Mouse (Mus musculus) kidney, postnatal 0 days (tissue): Measurements from ENCODE around the gene Wnt3a. TPM values are rescaled to one million over a fixed set of nuclear protein-coding genes. Genes with fewer than 3 reads are reported as not detected.
"Not testable (repeated sequence)": the region's sequence is repeated elsewhere in the genome, so short reads cannot be mapped to it uniquely, and the experiment has no call there.

ENCODE experiments used
- ATAC-seq: fragments of 200-750 bp; cut with Nextera tagmentation; replicated peaks from 2 replicates; pipeline ENCODE4 v1.8.0; 2017; ENCODE audit warnings: low read depth, moderate number of reproducible peaks, moderate TSS enrichment, moderate library complexity; ENCODE audit not compliant: low FRiP score
- DNase-seq: peaks from one replicate; pipeline ENCODE4 v3.0.0-alpha.2; 2016; ENCODE audit warnings: low spot score
- H3K27ac ChIP-seq: fragments of 300-500 bp; sonication (generic); 2 replicates; pipeline ENCODE4 v1.5.1; 2014; ENCODE audit warnings: mild to moderate bottlenecking
- H3K27me3 ChIP-seq: fragments of 300-500 bp; sonication (generic); 2 replicates; pipeline ENCODE4 v1.6.1; 2014; ENCODE audit warnings: low read length, mixed read lengths; ENCODE audit not compliant: insufficient read depth
- H3K36me3 ChIP-seq: fragments of 300-500 bp; sonication (generic); 2 replicates; pipeline ENCODE4 v1.6.1; 2014; ENCODE audit warnings: low read length, mixed read lengths; ENCODE audit not compliant: insufficient read depth
- H3K4me1 ChIP-seq: fragments of 300-500 bp; sonication (generic); replicated peaks from 2 replicates; pipeline ENCODE4 v1.6.1; 2014; ENCODE audit warnings: antibody characterized with exemption, low read length, mixed read lengths; ENCODE audit not compliant: insufficient read depth
- H3K4me2 ChIP-seq: fragments of 300-500 bp; sonication (generic); 2 replicates; pipeline ENCODE4 v1.6.1; 2014; ENCODE audit warnings: mild to moderate bottlenecking, low read length, moderate library complexity, mixed read lengths
- H3K4me3 ChIP-seq: fragments of 300-500 bp; sonication (generic); replicated peaks from 2 replicates; pipeline ENCODE4 v1.5.1; 2014; ENCODE audit warnings: low read depth, low read length
- H3K9ac ChIP-seq: fragments of 300-500 bp; sonication (generic); 2 replicates; pipeline ENCODE4 v1.6.1; 2014; ENCODE audit warnings: low read depth, low read length
- H3K9me3 ChIP-seq: fragments of 300-500 bp; sonication (generic); replicated peaks from 2 replicates; pipeline ENCODE4 v1.6.1; 2016; ENCODE audit warnings: low read length, inconsistent platforms, mixed read lengths
- CTCF ChIP-seq: IDR thresholded peaks from 2 replicates; pipeline ENCODE4 v1.5.1; 2016; ENCODE audit warnings: antibody characterized with exemption, low read depth, mild to moderate bottlenecking, moderate library complexity
- WGBS: fragments of 180-500 bp; shearing (Covaris S2); extraction: QIAGEN DNeasy Blood & Tissue Kit; methylation state at CpG from one replicate; pipeline ENCODE4 v1.1.7; 2014; 5-methylcytosine and 5-hydroxymethylcytosine counted together
- polyA plus RNA-seq: library from polyadenylated mRNA; unstranded; fragments of >200 nt; fragmentation: Nextera tagmentation; extraction: Ambion mirVana; gene quantifications from 2 replicates; pipeline ENCODE4 v1.2.1, GENCODE M21; 2015

Wnt3a gene
- polyA plus RNA-seq, 1 experiment from 2014 or later: not detected

DNA sequence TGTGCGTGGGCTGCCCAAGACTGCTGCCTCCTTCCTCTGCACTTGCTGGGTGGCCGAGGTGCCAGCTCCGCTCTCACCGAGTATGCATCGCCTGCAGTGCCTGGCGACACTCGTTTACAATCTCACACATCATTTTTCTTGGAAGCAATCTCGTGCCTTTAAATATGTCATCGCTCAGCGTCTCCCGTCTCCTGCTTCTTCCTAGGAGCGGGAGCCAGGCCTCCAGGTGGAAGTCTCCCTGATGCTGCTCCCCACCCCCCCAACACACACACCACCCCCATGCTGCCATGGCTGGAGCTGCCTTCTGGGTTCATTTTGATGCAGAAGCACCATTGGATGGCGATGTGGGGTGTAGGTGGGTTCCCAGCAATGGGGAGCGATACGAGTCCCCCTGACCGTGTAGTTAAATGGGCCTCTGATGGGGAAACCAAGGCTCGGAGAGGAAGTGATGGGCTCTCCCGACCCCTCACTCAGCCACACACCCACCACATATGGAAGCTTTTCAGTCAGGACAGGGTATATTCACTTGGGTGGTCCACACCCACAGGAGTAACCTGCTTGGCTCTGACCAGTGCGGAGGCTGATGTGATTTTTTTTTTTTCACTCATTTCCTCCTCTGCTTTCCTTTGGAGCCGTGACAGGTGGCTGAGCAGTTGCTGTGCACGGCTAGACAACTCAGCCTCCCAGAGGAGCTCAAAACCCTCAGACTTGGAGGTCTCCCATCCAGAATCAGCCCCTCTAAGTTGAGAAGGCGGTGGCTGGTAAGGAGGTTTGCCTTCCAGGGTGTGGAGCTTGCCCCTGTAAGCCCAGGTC, 14.7 kb upstream of the Wnt3a start:
- no peak for DNase-seq
- Histone ChIP-seq H3K4me3 (no peak overlapping the region), H3K27ac (no peak overlapping the region), H3K4me2 (no peak overlapping the region), H3K9me3 (no peaks in the 10 kb centered on the region), H3K27me3 (peaks cover 13% of the 10 kb centered on the region), H3K36me3 (no peaks in the 10 kb centered on the region), H3K4me1 (peaks cover 14% of the 10 kb centered on the region), H3K9ac (no peak overlapping the region)
- ATAC-seq: no peak
- no peak for TF ChIP-seq CTCF
- WGBS: 43% methylated on average over 22 of the region's 22 CpGs

GRCm38 (mm10) chr11:59302700-59303569, 12.4 kb upstream of the Wnt3a start:
- peak; percentile 95 for DNase-seq
- WGBS: 31% methylated on average over 5 of the region's 10 CpGs
- Histone ChIP-seq H3K9ac (no peak overlapping the region), H3K4me1 (no peaks in the 10 kb centered on the region; the same call in 1 of the 2 replicates), H3K27me3 (peaks cover 13% of the 10 kb centered on the region), H3K36me3 (no peaks in the 10 kb centered on the region), H3K4me3 (no peak overlapping the region), H3K27ac (no peak overlapping the region), H3K9me3 (no peaks in the 10 kb centered on the region), H3K4me2 (no peak overlapping the region)
- ATAC-seq: peak; percentile 41; the same call in 1 of the 2 replicates
- peak; percentile 88 for TF ChIP-seq CTCF

- 41% methylated on average over 2 of the region's 2 CpGs for WGBS
- H3K4me2 ChIP-seq, DNase-seq, H3K9ac ChIP-seq, H3K27me3 ChIP-seq, H3K4me3 ChIP-seq, H3K27ac ChIP-seq, H3K4me1 ChIP-seq, H3K9me3 ChIP-seq, ATAC-seq, H3K36me3 ChIP-seq: not testable (repeated sequence)
Measured at GRCm38 (mm10) chr11:59301053-59301452, 10.5 kb upstream of the Wnt3a start.

DNA sequence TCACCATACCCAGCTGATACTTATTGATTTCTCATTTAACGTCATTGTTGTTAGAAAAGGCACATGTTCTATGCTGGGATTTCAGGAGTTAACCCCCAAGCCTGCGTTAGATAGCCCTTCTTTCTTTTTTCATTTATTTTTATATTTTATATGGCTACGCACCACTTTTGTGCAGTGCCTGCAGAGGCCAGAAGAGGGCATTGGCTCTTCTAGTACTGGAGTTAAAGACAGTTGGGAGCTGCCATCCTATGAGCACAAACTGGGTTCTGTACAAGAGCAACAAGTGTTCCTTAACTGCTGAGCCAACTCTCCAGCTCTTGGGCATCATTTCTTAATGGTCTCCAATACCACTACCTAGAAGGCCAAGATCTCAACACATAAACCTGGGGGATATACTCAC, 9.6 kb upstream of the Wnt3a start:
- H3K9me3 ChIP-seq: no peaks in the 10 kb centered on the region
- H3K27ac ChIP-seq: no peak overlapping the region
- no peaks in the 10 kb centered on the region for H3K4me1 ChIP-seq
- peak; percentile 72 for TF ChIP-seq CTCF
- peak; percentile 58 for DNase-seq
- no peaks in the 10 kb centered on the region for H3K36me3 ChIP-seq
- 0 out of 2 replicates have a peak, but pooled peaks cover 6% of the 10 kb centered on the region for H3K27me3 ChIP-seq
- H3K4me3 ChIP-seq: no peak overlapping the region
- H3K4me2 ChIP-seq: no peak overlapping the region
- no peak overlapping the region for H3K9ac ChIP-seq
- ATAC-seq: no peak
- WGBS: 23% methylated on average over 3 of the region's 3 CpGs

- peaks cover 4% of the 10 kb centered on the region for H3K27me3 ChIP-seq
Measured at GRCm38 (mm10) chr11:59297941-59298340, 7.4 kb upstream of the Wnt3a start.

DNA sequence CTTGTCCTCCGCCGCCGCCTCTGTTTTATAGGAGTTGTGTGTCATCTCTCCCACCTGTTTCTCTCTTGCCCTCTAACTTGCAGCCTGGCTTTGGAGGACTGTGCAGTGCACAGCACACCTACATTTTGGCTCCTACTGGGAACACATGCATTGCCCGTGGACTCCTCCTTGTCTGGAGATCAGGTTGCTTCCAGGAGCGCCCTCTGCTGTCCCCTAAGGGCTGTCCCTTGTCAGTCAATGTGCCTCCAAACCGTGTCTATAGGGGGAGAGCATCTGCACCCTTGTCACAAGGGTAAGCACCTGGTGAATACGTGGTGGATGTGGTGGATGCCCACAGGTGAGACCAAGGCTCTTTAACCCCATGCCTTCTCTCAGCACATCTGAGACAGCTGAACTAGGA, 3.1 kb upstream of the Wnt3a start:
- DNase-seq (peak; percentile 63), ATAC-seq (peak; percentile 35; the same call in 1 of the 2 replicates)
- 30% methylated on average over 7 of the region's 7 CpGs for WGBS
- Histone ChIP-seq H3K4me1 (no peaks in the 10 kb centered on the region), H3K4me3 (no peak overlapping the region), H3K27me3 (peaks cover 45% of the 10 kb centered on the region), H3K4me2 (no peak overlapping the region), H3K36me3 (no peaks in the 10 kb centered on the region), H3K9me3 (no peaks in the 10 kb centered on the region), H3K9ac (no peak overlapping the region; the same call in 1 of the 2 replicates), H3K27ac (no peak overlapping the region)
- TF ChIP-seq CTCF: peak; percentile 76

More at GRCm38 (mm10) chr11:59297941-59298340, 7.4 kb upstream of the Wnt3a start:
- ATAC-seq (no peak), DNase-seq (peak; percentile 83)
- Histone ChIP-seq H3K4me3 (no peak overlapping the region), H3K4me1 (no peaks in the 10 kb centered on the region), H3K9ac (no peak overlapping the region), H3K9me3 (no peaks in the 10 kb centered on the region), H3K27ac (no peak overlapping the region), H3K36me3 (no peaks in the 10 kb centered on the region), H3K4me2 (no peak overlapping the region)
- peak; percentile 88 for TF ChIP-seq CTCF
- 19% methylated on average over 7 of the region's 7 CpGs for WGBS
